In genomic region chr19:4876755-4877154, GRCm38 (mm10) we compare ENCODE assay signal across 20 mouse cellular contexts. TPM values are rescaled to one million over a fixed set of nuclear protein-coding genes. Genes with fewer than 3 reads are reported as not detected.
DNase-seq lines count a peak whose midpoint lies in the region; ATAC-seq lines count a peak whose summit lies in the region.
"Had no signal": no experiment of that assay in that cellular context is flagged by ENCODE, and none has a peak within 500 bp of the region (broad histone marks: within the 10 kb centered on the region; RNA-seq: fewer than 3 reads in every experiment).

No protein-coding gene starts in this region.

- H3K27ac ChIP-seq in forebrain, embryonic 10.5 days: no peak overlapping the region
- H3K27ac ChIP-seq in forebrain, embryonic 11.5 days (ENCODE audit: low read depth, low read length): no peak overlapping the region
- H3K27ac ChIP-seq in liver, embryonic 13.5 days: no peak overlapping the region
- H3K27ac ChIP-seq in liver, embryonic 12.5 days: no peak overlapping the region
- H3K27ac ChIP-seq: hindbrain, embryonic 15.5 days; lung, embryonic 15.5 days had no signal

- intact Hi-C loops in gastrocnemius, postnatal 14 days (cut with DNase I; ENCODE audit: low total_unique reads): no loop called here

- peaks cover 39% of the 10 kb centered on the region for H3K4me1 ChIP-seq in forebrain, embryonic 10.5 days
- H3K4me1 ChIP-seq in forebrain, embryonic 11.5 days (replicated peaks; ENCODE audit: control insufficient read depth, insufficient read depth, low read length): peaks cover 8% of the 10 kb centered on the region; the same call in 1 of the 2 replicates
- peaks cover 45% of the 10 kb centered on the region for H3K4me1 ChIP-seq in liver, embryonic 13.5 days (replicated peaks)
- peaks cover 46% of the 10 kb centered on the region for H3K4me1 ChIP-seq in liver, embryonic 12.5 days

- H3K36me3 ChIP-seq in forebrain, embryonic 10.5 days (replicated peaks): no peaks in the 10 kb centered on the region
- no peaks in the 10 kb centered on the region for H3K36me3 ChIP-seq in forebrain, embryonic 11.5 days (ENCODE audit: control insufficient read depth, insufficient read depth, low read length)
- H3K36me3 ChIP-seq in liver, embryonic 13.5 days: peaks cover 19% of the 10 kb centered on the region
- peaks cover 20% of the 10 kb centered on the region for H3K36me3 ChIP-seq in liver, embryonic 12.5 days
- H3K36me3 ChIP-seq: hindbrain, embryonic 15.5 days; lung, embryonic 15.5 days; stomach, embryonic 15.5 days had no signal

- H3K4me2 ChIP-seq in forebrain, embryonic 11.5 days (ENCODE audit: low read depth, low read length, severe bottlenecking): no peak overlapping the region
- H3K4me2 ChIP-seq in liver, embryonic 13.5 days: no peak overlapping the region
- no peak overlapping the region for H3K4me2 ChIP-seq in liver, embryonic 12.5 days

- no peaks in the 10 kb centered on the region for H3K9me3 ChIP-seq in forebrain, embryonic 10.5 days
- no peaks in the 10 kb centered on the region for H3K9me3 ChIP-seq in forebrain, embryonic 11.5 days (ENCODE audit: control insufficient read depth, low read length)
- H3K9me3 ChIP-seq in liver, embryonic 13.5 days (replicated peaks): no peaks in the 10 kb centered on the region
- H3K9me3 ChIP-seq in liver, embryonic 12.5 days (replicated peaks): no peaks in the 10 kb centered on the region
- H3K9me3 ChIP-seq: hindbrain, embryonic 15.5 days; lung, embryonic 15.5 days; stomach, embryonic 15.5 days had no signal

- no peak for DNase-seq in forebrain, embryonic 10.5 days (ENCODE audit: extremely low spot score, low spot score)
- DNase-seq in forebrain, embryonic 11.5 days (ENCODE audit: low spot score): no peak
- no peak for DNase-seq in liver, embryonic 13.5 days
- peak; percentile 63 for DNase-seq in gastrocnemius, postnatal 14 days
- DNase-seq in lung, adult 18-20 months: no peak
- no peak for DNase-seq in yolk sac, embryonic 10.5 days (ENCODE audit: low spot score)
- no peak for DNase-seq in liver
- DNase-seq: adrenal gland, postnatal 10 days; cerebellum, adult 18-20 months; kidney, postnatal 14 days; midbrain, embryonic 14.5 days; spleen, adult 18-20 months had no signal

- 0 out of 2 replicates have a peak overlapping the region, but pooled peaks have one; percentile 80 for H3K4me3 ChIP-seq in forebrain, embryonic 10.5 days
- H3K4me3 ChIP-seq in forebrain, embryonic 11.5 days (ENCODE audit: low read depth, low read length): no peak overlapping the region
- no peak overlapping the region for H3K4me3 ChIP-seq in liver, embryonic 13.5 days (replicated peaks)
- H3K4me3 ChIP-seq in liver, embryonic 12.5 days: no peak overlapping the region

- H3K27me3 ChIP-seq in forebrain, embryonic 10.5 days (ENCODE audit: poor library complexity, severe bottlenecking): peaks cover 14% of the 10 kb centered on the region
- H3K27me3 ChIP-seq in forebrain, embryonic 11.5 days (ENCODE audit: control insufficient read depth, insufficient read depth, low read length): no peaks in the 10 kb centered on the region; the same call in 1 of the 2 replicates
- H3K27me3 ChIP-seq in liver, embryonic 13.5 days: peaks cover 30% of the 10 kb centered on the region
- H3K27me3 ChIP-seq in liver, embryonic 12.5 days (replicated peaks): peaks cover 42% of the 10 kb centered on the region
- H3K27me3 ChIP-seq: lung, embryonic 15.5 days had no signal

- 74% methylated on average over 3 of the region's 3 CpGs for WGBS in forebrain, embryonic 10.5 days
- 76% methylated on average over 3 of the region's 3 CpGs for WGBS in forebrain, embryonic 11.5 days
- WGBS in liver, embryonic 13.5 days (ENCODE audit: insufficient replicate concordance): 61% methylated on average over 3 of the region's 3 CpGs
- 65% methylated on average over 3 of the region's 3 CpGs for WGBS in liver, embryonic 12.5 days (ENCODE audit: insufficient replicate concordance)

- ATAC-seq in forebrain, embryonic 11.5 days (replicated peaks; ENCODE audit: low FRiP score): no peak
- no peak for ATAC-seq in liver, embryonic 13.5 days (ENCODE audit: low read depth)
- ATAC-seq in liver, embryonic 12.5 days: no peak
- ATAC-seq: intestine, embryonic 16.5 days had no signal

- no peak overlapping the region for H3K9ac ChIP-seq in forebrain, embryonic 11.5 days (ENCODE audit: low read length)
- H3K9ac ChIP-seq in liver, embryonic 13.5 days: peak overlapping the region; percentile 67; the same call in 1 of the 2 replicates
- H3K9ac ChIP-seq in liver, embryonic 12.5 days: no peak overlapping the region; the same call in 1 of the 2 replicates
- H3K9ac ChIP-seq: hindbrain, embryonic 15.5 days; stomach, embryonic 15.5 days had no signal

RNA-seq across cellular contexts. Expression of gene Actn3, which starts 1.0 kb away (rescaled TPM):
- 2.0 and 2.2 TPM in 2 replicates for polyA plus RNA-seq in forebrain, embryonic 10.5 days (2016; fragmentation: Nextera tagmentation; extraction: Ambion mirVana)
- polyA plus RNA-seq in forebrain, embryonic 11.5 days (2014; fragmentation: Nextera tagmentation; extraction: Ambion mirVana): 1.8 and 2.2 TPM in 2 replicates
- polyA plus RNA-seq in liver, embryonic 13.5 days (2015; fragmentation: Nextera tagmentation; extraction: Ambion mirVana): 0.74 and 0.82 TPM in 2 replicates
- polyA plus RNA-seq in liver, embryonic 12.5 days (2016; fragmentation: Nextera tagmentation; extraction: Ambion mirVana): 0.79 and 0.82 TPM in 2 replicates
- 1,000 to 10,000 TPM; 5,946 to 6,289 TPM for total RNA-seq in gastrocnemius, postnatal 14 days (2021)
- polyA plus RNA-seq: liver, adult 2 months had no signal

RNA-seq across cellular contexts. Expression of gene Zdhhc24, which starts 1.7 kb away (rescaled TPM):
- polyA plus RNA-seq in forebrain, embryonic 10.5 days (2016; fragmentation: Nextera tagmentation; extraction: Ambion mirVana): 11.5 and 13.2 TPM in 2 replicates
- 12.3 and 15.7 TPM in 2 replicates for polyA plus RNA-seq in forebrain, embryonic 11.5 days (2014; fragmentation: Nextera tagmentation; extraction: Ambion mirVana)
- 11.2 and 11.5 TPM in 2 replicates for polyA plus RNA-seq in liver, embryonic 13.5 days (2015; fragmentation: Nextera tagmentation; extraction: Ambion mirVana)
- 13.9 and 15.9 TPM in 2 replicates for polyA plus RNA-seq in liver, embryonic 12.5 days (2016; fragmentation: Nextera tagmentation; extraction: Ambion mirVana)
- total RNA-seq in gastrocnemius, postnatal 14 days (2021): 1 to 10 TPM; 3.3 to 3.7 TPM

RNA-seq across cellular contexts. Expression of gene Ctsf, which starts 21.8 kb away (rescaled TPM):
- 21.4 and 25.5 TPM in 2 replicates for polyA plus RNA-seq in forebrain, embryonic 10.5 days (2016; fragmentation: Nextera tagmentation; extraction: Ambion mirVana)
- polyA plus RNA-seq in forebrain, embryonic 11.5 days (2014; fragmentation: Nextera tagmentation; extraction: Ambion mirVana): 20.2 and 27.6 TPM in 2 replicates
- polyA plus RNA-seq in liver, embryonic 13.5 days (2015; fragmentation: Nextera tagmentation; extraction: Ambion mirVana): 23.6 and 25.3 TPM in 2 replicates
- polyA plus RNA-seq in liver, embryonic 12.5 days (2016; fragmentation: Nextera tagmentation; extraction: Ambion mirVana): 13.1 and 17.8 TPM in 2 replicates
- 10 to 100 TPM; 29.5 to 38.2 TPM for total RNA-seq in gastrocnemius, postnatal 14 days (2021)
- total RNA-seq: CH12.LX had no signal

RNA-seq across cellular contexts. Expression of gene Bbs1, which starts 29.7 kb away (rescaled TPM):
- 8.7 and 9.8 TPM in 2 replicates for polyA plus RNA-seq in forebrain, embryonic 10.5 days (2016; fragmentation: Nextera tagmentation; extraction: Ambion mirVana)
- polyA plus RNA-seq in forebrain, embryonic 11.5 days (2014; fragmentation: Nextera tagmentation; extraction: Ambion mirVana): 8.7 and 13.9 TPM in 2 replicates
- polyA plus RNA-seq in liver, embryonic 13.5 days (2015; fragmentation: Nextera tagmentation; extraction: Ambion mirVana): 0.80 and 1.1 TPM in 2 replicates
- 1.6 and 1.8 TPM in 2 replicates for polyA plus RNA-seq in liver, embryonic 12.5 days (2016; fragmentation: Nextera tagmentation; extraction: Ambion mirVana)
- total RNA-seq in gastrocnemius, postnatal 14 days (2021): 1 to 10 TPM; 3.0 to 3.1 TPM

RNA-seq across cellular contexts. Expression of gene Ccdc87, which starts 37.6 kb away (rescaled TPM):
- 0.18 TPM in 1 of 2 replicates, not detected in the other for polyA plus RNA-seq in forebrain, embryonic 10.5 days (2016; fragmentation: Nextera tagmentation; extraction: Ambion mirVana)
- 0.11 and 0.17 TPM in 2 replicates for polyA plus RNA-seq in forebrain, embryonic 11.5 days (2014; fragmentation: Nextera tagmentation; extraction: Ambion mirVana)
- 0.06 TPM in 1 of 2 replicates, not detected in the other for polyA plus RNA-seq in liver, embryonic 13.5 days (2015; fragmentation: Nextera tagmentation; extraction: Ambion mirVana)
- not detected in 2 replicates for polyA plus RNA-seq in liver, embryonic 12.5 days (2016; fragmentation: Nextera tagmentation; extraction: Ambion mirVana)
- not detected for total RNA-seq in gastrocnemius, postnatal 14 days (2021)
- total RNA-seq: CH12.LX; liver, adult 2 months had no signal
- polyA plus RNA-seq: embryonic facial prominence, embryonic 11.5 days; liver, adult 2 months; stomach, embryonic 15.5 days had no signal
